Mouse (Mus musculus): ENCODE data around the gene Atpaf2. TPM values are rescaled to one million over a fixed set of nuclear protein-coding genes. Genes with fewer than 3 reads are reported as not detected.

Atpaf2 gene
- polyA plus RNA-seq, 1 experiment from 2014 or later = 60.3 TPM

DNA sequence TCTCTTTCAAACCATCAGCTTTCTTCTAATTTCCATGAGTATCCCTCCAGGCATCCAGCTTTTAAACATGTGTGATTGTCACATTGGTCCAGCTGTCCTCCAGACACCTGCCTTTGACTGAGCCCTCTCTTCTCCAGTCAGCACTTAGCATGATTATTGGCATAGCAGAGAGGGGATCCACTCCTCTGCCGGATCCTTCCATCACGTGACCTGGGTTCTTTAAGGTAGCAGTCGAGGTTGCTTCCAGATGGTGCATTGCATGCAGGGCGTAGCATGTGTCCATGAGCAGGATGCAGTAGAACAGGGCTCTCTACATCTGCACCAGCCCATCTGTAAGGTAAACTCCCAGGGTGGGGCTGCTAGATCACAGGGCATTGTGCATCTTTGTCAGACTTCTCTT is 49.3 kb downstream of the Atpaf2 start:
- Histone ChIP-seq H3K36me3 (ENCODE audit: control insufficient read depth, insufficient read depth) (no peaks in the 10 kb centered on the region), H3K4me2 (replicated peaks; ENCODE audit: low read depth) (no peak overlapping the region), H3K27ac (ENCODE audit: low read depth, low read length) (no peak overlapping the region), H3K4me1 (replicated peaks; ENCODE audit: control insufficient read depth, insufficient read depth, low read length) (no peaks in the 10 kb centered on the region), H3K27me3 (replicated peaks; ENCODE audit: control insufficient read depth, insufficient read depth, low read length) (no peaks in the 10 kb centered on the region), H3K4me3 (ENCODE audit: low read depth, low read length) (no peak overlapping the region), H3K9ac (ENCODE audit: low read depth, low read length) (no peak overlapping the region), H3K9me3 (ENCODE audit: control insufficient read depth) (no peaks in the 10 kb centered on the region)
- no peak for ATAC-seq
- TF ChIP-seq CTCF (IDR thresholded peaks at IDR 0.05; ENCODE audit: low read depth) = no peak
- 68% methylated on average over 4 of the region's 4 CpGs for WGBS

- Histone ChIP-seq H3K9ac (ENCODE audit: low read depth, low read length) (no peak overlapping the region), H3K27ac (ENCODE audit: low read depth, low read length) (no peak overlapping the region), H3K4me2 (replicated peaks; ENCODE audit: low read depth) (no peak overlapping the region), H3K9me3 (ENCODE audit: control insufficient read depth) (no peaks in the 10 kb centered on the region), H3K4me3 (ENCODE audit: low read depth, low read length) (no peak overlapping the region), H3K27me3 (replicated peaks; ENCODE audit: control insufficient read depth, insufficient read depth, low read length) (no peaks in the 10 kb centered on the region), H3K4me1 (replicated peaks; ENCODE audit: control insufficient read depth, insufficient read depth, low read length) (no peaks in the 10 kb centered on the region), H3K36me3 (ENCODE audit: control insufficient read depth, insufficient read depth) (no peaks in the 10 kb centered on the region)
- TF ChIP-seq CTCF (IDR thresholded peaks at IDR 0.05; ENCODE audit: low read depth) = peak; percentile 57
- ATAC-seq = no peak
- 57% methylated on average over 3 of the region's 3 CpGs for WGBS
Measured at GRCm38 (mm10) chr11:60367256-60367655, 51.0 kb downstream of the Atpaf2 start.

DNA sequence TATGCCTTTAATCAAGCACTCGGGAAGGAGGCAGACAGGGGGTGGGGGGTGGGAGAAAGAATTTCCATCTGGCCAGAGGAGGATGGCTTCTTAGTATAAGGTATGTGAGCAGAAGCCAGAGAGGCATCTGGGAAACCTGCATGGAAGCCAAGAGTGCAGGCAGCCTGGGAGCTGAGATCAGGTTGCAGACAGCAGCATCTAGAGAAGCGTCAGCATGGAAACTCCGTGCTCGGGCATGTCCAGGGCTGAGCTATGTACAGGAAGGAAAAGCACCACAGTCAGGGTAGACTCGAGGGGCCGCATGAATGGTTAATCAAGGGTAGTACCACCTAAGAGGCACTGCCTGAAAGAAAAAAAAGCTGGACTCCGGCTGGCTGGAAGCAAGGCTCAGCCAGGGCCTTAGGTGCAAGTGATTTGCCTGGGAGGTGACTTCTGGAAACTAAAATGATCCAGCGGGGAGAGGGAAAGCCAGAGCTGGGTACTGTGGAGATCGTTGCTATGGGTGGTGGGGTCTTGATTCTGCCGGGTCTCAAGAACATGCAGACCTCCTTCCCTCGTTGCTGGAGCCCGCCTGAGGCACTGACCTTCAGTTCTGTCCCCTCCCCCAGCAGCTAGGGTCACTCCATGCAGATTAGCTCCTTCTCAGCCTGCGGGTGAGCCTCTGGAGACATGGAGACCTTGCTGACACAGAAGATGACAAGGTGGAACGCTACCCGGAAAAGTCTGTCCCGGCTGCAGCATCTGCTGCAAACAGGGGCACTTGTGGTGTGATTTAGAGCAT is 51.8 kb downstream of the Atpaf2 start:
- Histone ChIP-seq H3K4me1 (replicated peaks; ENCODE audit: control insufficient read depth, insufficient read depth, low read length) (no peaks in the 10 kb centered on the region), H3K27me3 (replicated peaks; ENCODE audit: control insufficient read depth, insufficient read depth, low read length) (no peaks in the 10 kb centered on the region), H3K9me3 (ENCODE audit: control insufficient read depth) (no peaks in the 10 kb centered on the region), H3K4me2 (replicated peaks; ENCODE audit: low read depth) (no peak overlapping the region), H3K9ac (ENCODE audit: low read depth, low read length) (no peak overlapping the region), H3K27ac (ENCODE audit: low read depth, low read length) (no peak overlapping the region), H3K36me3 (ENCODE audit: control insufficient read depth, insufficient read depth) (no peaks in the 10 kb centered on the region), H3K4me3 (ENCODE audit: low read depth, low read length) (no peak overlapping the region)
- no peak for TF ChIP-seq CTCF (IDR thresholded peaks at IDR 0.05; ENCODE audit: low read depth)
- ATAC-seq = no peak
- 43% methylated on average over 16 of the region's 16 CpGs for WGBS

- Histone ChIP-seq H3K27me3 (replicated peaks; ENCODE audit: control insufficient read depth, insufficient read depth, low read length) (no peaks in the 10 kb centered on the region), H3K9me3 (ENCODE audit: control insufficient read depth) (no peaks in the 10 kb centered on the region), H3K4me3 (ENCODE audit: low read depth, low read length) (no peak overlapping the region), H3K4me2 (replicated peaks; ENCODE audit: low read depth) (no peak overlapping the region), H3K9ac (ENCODE audit: low read depth, low read length) (no peak overlapping the region), H3K36me3 (ENCODE audit: control insufficient read depth, insufficient read depth) (no peaks in the 10 kb centered on the region), H3K27ac (ENCODE audit: low read depth, low read length) (no peak overlapping the region), H3K4me1 (replicated peaks; ENCODE audit: control insufficient read depth, insufficient read depth, low read length) (no peaks in the 10 kb centered on the region)
- ATAC-seq = no peak
- WGBS = 63% methylated on average over 5 of the region's 5 CpGs
- no peak for TF ChIP-seq CTCF (IDR thresholded peaks at IDR 0.05; ENCODE audit: low read depth)
Measured at GRCm38 (mm10) chr11:60360631-60361201, 57.5 kb downstream of the Atpaf2 start.

- Histone ChIP-seq H3K4me1 (replicated peaks; ENCODE audit: control insufficient read depth, insufficient read depth, low read length) (no peaks in the 10 kb centered on the region), H3K4me2 (replicated peaks; ENCODE audit: low read depth) (no peak overlapping the region), H3K36me3 (ENCODE audit: control insufficient read depth, insufficient read depth) (no peaks in the 10 kb centered on the region), H3K27me3 (replicated peaks; ENCODE audit: control insufficient read depth, insufficient read depth, low read length) (no peaks in the 10 kb centered on the region), H3K9ac (ENCODE audit: low read depth, low read length) (no peak overlapping the region), H3K4me3 (ENCODE audit: low read depth, low read length) (no peak overlapping the region), H3K27ac (ENCODE audit: low read depth, low read length) (no peak overlapping the region), H3K9me3 (ENCODE audit: control insufficient read depth) (no peaks in the 10 kb centered on the region)
- TF ChIP-seq CTCF (IDR thresholded peaks at IDR 0.05; ENCODE audit: low read depth) = no peak
- 75% methylated on average over 1 of the region's 1 CpGs for WGBS
- no peak for ATAC-seq
Measured at GRCm38 (mm10) chr11:60359936-60360335, 58.3 kb downstream of the Atpaf2 start.

DNA sequence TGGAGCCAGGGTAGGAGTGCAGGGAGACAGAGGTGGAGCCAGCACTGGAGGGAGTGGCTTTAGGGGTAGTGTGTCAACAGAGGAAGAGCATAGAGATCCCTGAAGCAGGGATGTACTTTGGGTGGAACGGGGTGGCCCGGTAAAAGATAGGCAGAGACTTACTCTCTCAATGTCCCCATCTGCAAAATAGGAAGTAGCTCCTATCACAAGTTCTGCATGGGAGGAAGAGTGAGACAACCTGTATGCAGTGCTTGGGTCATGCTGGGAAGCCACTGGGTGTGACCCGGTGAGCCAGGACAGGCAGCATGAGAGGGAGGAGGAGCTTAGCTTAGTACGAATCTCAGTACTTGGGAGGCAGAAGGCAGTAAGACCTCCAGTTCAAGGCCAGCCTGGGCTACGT is 59.1 kb downstream of the Atpaf2 start:
- H3K36me3 ChIP-seq (ENCODE audit: control insufficient read depth, insufficient read depth) = no peaks in the 10 kb centered on the region
- H3K27ac ChIP-seq (ENCODE audit: low read depth, low read length) = no peak overlapping the region
- H3K4me3 ChIP-seq (ENCODE audit: low read depth, low read length) = no peak overlapping the region
- no peaks in the 10 kb centered on the region for H3K27me3 ChIP-seq (replicated peaks; ENCODE audit: control insufficient read depth, insufficient read depth, low read length)
- WGBS = 55% methylated on average over 5 of the region's 5 CpGs
- H3K9ac ChIP-seq (ENCODE audit: low read depth, low read length) = no peak overlapping the region
- H3K9me3 ChIP-seq (ENCODE audit: control insufficient read depth) = no peaks in the 10 kb centered on the region
- no peak for ATAC-seq
- no peak overlapping the region for H3K4me2 ChIP-seq (replicated peaks; ENCODE audit: low read depth)
- H3K4me1 ChIP-seq (replicated peaks; ENCODE audit: control insufficient read depth, insufficient read depth, low read length) = no peaks in the 10 kb centered on the region
- no peak for TF ChIP-seq CTCF (IDR thresholded peaks at IDR 0.05; ENCODE audit: low read depth)

All from intestine, postnatal 0 days (tissue).